Mouse (Mus musculus) olfactory bulb, adult 2 months (tissue): ENCODE measurements around the gene 2210016L21Rik.

Experiments
- CTCF ChIP-seq: fragments of 200-500 bp; IDR thresholded peaks from 2 replicates; pipeline ENCODE4 v1.5.1; 2012; ENCODE audit warnings: low read depth, mild to moderate bottlenecking, low read length, moderate library complexity; ENCODE audit not compliant: insufficient read depth
- POLR2A ChIP-seq: fragments of 200-500 bp; IDR thresholded peaks from 2 replicates; pipeline ENCODE4 v1.6.1; 2012; ENCODE audit warnings: mild to moderate bottlenecking, low read depth, low read length, moderate library complexity; ENCODE audit not compliant: insufficient read depth

DNA sequence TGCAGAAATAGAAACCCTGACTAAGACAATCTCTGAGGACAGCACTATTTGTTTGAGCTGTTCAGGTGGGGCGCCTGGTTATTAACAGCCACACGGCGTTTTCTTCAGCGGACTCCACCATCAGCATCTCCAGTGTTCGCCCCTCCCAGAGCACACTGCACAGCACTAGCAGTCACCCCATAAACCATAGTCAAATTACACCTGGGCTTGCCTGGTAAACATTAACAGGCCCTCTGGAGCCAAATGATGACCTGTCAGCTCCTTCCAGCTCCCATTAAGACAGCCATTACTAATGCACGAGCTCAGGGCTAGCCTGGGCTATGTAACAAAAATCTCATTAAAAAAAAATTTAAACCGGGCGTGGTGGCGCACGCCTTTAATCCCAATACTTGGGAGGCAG is 3.1 kb downstream of the 2210016L21Rik start:
- TF ChIP-seq CTCF, result no peak
- TF ChIP-seq POLR2A, result no peak
